Mouse (Mus musculus) heart, adult 2 months (tissue): ENCODE measurements at regions not wholly inside any gene's neighbourhood (a gene's known extent, or its start where the extent isn't known, plus 50 kb on each side); places are given as distances from the start of the nearest gene placed in this dataset.

Experiments used
- CTCF ChIP-seq: fragments of 200-600 bp; IDR thresholded peaks from 2 replicates; pipeline ENCODE4 v1.8.1; 2022; ENCODE audit warnings: antibody characterized with exemption, mild to moderate bottlenecking, moderate library complexity
- EP300 ChIP-seq: fragments of 200-500 bp; IDR thresholded peaks from 2 replicates; pipeline ENCODE4 v1.6.1; 2011; ENCODE audit warnings: low read depth, low read length, control low read depth; ENCODE audit not compliant: insufficient read depth
- POLR2A ChIP-seq: fragments of 200-500 bp; IDR thresholded peaks from 2 replicates; pipeline ENCODE4 v1.6.1; 2011; ENCODE audit warnings: mild to moderate bottlenecking, low read depth, low read length, control low read depth; ENCODE audit not compliant: insufficient read depth

- TF ChIP-seq CTCF = no peak
- TF ChIP-seq POLR2A = no peak
- TF ChIP-seq EP300 = no peak
Measured at GRCm38 (mm10) chr5:74778076-74778465, 75.4 kb upstream of the Lnx1 start.
